Mouse (Mus musculus) heart, postnatal 25 days (tissue): ENCODE data around the gene Taf12. TPM values are rescaled to one million over a fixed set of nuclear protein-coding genes. Genes with fewer than 3 reads are reported as not detected.
"Not testable (repeated sequence)": the region's sequence is repeated elsewhere in the genome, so short reads cannot be mapped to it uniquely, and the experiment has no call there.

Experiments used
- DNase-seq: peaks from one replicate; pipeline ENCODE4 v3.0.0; 2022; ENCODE audit warnings: low spot score
- intact Hi-C: fragments of 180-260 bp; cut with DNase I; formaldehyde crosslinking; loops from one replicate; pipeline ENCODE4 v1.15.1; 2025
- total RNA-seq, 2 experiments: library from RNA; stranded (reverse); gene quantifications; 2 replicates each; pipeline ENCODE4 v1.2.3; 2021

Gene Taf12
- total RNA-seq, 2 experiments from 2014 or later: 30.2 TPM

DNA sequence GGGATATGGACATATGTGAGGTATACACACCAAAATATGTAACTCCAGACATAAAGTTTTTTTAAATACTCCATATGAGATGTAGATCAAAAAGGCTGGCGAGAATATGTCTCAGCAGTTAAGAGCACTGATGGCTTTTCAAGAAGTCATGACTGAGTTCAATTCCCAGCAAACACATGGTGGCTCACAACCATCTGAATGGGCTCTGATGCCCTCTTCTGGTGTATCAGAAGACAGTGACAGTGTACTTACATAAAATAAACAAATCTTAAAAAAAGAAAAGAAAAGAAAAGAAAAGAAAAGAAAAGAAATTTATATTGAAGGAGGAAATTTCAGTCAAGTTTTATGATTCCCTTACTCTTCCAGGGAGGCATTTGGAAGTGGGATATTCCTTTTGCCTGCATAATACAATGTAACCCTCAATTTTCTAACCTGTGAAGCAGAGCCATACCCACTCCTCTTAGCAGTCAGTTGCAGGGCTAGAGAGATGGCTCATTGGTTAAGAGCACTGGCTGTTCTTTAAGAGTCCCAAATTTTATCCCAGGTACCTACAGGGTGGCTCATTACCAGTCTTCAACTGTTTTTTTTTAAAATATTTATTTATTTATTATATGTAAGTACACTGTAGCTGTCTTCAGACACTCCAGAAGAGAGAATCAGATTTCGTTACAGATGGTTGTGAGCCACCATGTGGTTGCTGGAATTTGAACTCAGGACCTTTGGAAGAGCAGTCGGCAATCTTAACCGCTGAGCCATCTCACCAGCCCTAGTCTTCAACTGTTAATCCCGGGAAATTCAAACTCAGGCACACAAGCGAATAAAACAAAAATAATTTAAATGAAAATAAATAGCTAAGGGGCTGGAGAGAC, 5.1 kb upstream of the Taf12 start:
- DNase-seq: no peak
- intact Hi-C loops: loop anchor here (2.0 kb wide), 1 partner anchor 56 kb away; the partner anchor contains the start of gene Ythdf2

DNA sequence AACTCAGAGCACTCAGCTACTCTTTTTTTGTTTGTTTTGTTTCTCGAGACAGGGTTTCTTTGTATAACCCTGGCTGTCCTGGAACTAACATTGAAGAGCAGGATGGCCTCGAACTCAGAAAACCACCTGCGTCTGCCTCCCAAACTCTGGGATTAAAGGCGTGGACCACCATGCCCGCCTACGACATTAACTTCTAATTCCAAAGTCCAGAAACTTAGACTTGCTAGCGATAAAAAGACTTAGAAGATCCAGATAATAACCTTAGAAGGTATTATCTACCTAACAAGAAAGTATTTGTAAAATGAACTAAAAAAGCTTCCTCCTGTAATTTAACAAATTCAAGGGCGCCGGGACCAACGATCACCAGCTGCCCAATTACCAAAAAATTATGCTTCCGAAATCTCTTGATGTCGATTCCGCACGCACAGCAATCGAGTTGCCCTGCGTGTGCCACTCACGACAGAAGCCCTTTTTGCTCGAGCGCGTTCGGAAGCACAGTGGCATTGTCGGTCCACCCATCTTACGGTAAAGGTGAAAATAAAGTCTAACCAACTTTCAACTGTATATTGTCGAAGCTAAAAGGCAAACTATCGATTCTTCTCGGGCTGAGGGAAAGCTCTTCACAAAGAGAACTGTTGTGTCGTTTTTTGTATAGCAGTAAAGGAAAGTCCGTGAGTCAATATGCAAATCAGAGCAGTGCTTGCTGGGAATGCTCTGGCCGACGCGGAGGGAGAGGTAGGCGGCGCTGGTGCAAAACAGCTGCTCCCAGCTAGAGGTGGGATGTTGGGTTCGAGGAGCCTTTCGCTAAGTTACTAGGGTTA, 4.2 kb upstream of the Taf12 start:
- intact Hi-C loops: loop anchor here (2.0 kb wide), 1 partner anchor 57 kb away; the partner anchor contains the start of gene Ythdf2
- peak; percentile 68 for DNase-seq

DNA sequence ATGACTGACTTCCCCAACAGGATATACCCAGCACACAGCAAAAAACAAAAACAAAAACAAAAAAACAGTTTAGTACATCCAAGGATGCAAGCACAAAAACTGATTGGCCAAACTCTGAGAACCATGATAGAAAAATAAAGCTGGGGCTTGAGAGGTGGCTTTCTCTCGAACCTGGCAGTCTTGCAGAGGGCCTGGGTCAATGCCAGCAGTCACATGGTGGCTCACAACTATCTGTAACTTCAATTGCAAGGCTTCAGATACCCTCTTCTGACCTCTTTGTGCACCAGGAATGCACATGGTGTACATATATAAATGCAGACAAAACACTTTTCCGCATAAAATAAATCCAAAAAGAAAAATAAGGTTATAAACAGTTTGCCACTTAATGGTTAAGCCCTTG, 1.0 kb upstream of the Taf12 start:
- no peak for DNase-seq
- intact Hi-C loops: no loop called here

DNA sequence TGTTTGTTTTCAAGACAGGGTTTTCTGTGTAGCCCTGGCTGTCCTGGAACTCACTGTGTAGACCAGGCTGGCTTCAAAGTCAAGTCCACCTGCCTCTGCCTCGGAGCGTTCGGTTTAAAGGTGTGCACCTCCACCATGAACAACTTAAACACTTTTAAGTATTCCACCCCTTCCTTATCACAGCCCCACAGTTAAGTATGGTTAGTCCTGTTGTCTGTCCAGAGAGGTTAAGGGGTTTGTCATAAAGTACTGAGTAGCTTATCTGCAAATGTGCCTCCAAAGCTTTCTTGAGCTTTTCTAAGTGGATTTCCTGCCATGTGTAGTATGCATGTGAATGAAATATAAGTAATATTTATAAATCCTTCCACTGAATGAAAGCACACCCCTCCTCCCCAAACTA, 1.8 kb downstream of the Taf12 start:
- no peak for DNase-seq
- intact Hi-C loops: no loop called here

DNA sequence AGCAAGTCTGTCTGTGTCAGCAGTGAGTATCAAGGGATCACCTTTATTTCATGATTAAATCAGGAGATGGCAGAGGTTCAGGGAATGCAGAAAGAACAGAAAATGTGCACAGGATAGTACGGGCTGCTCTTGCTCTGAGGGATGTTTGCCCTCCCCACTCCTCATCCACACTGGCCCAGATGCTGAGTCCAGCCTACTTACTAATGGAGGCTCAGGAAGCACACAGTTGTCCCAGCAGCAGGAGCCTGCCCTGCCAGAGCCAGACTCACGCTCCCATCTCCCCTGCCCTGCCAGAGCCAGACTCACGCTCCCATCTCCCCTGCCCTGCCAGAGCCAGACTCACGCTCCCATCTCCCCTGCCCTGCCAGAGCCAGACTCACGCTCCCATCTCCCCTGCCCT, 14.7 kb downstream of the Taf12 start:
- DNase-seq, intact Hi-C loops: not testable (repeated sequence)

DNA sequence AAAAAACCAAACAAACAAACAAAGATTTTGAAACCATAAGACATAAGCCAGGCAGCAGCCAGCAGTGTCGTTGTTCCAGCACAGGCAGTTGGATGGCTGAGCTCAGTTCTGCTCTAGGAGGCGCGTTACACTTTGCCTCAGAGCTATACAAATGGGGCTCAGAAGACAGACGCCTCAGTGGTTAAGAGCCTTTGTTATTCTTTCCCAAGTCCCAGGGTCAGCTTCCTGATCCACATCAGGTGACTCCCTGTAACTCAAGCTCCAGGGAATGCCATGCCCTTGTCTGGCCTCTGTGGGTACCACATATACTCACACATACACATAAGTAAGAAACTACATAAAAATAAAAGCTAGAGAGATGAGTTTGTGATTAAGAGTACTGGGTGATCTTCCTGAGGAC, 16.9 kb downstream of the Taf12 start:
- no peak for DNase-seq
- intact Hi-C loops: loop anchor here (5.0 kb wide), 2 partner anchors 121 to 221 kb away; partner anchors contain the start of gene Sesn2

DNA sequence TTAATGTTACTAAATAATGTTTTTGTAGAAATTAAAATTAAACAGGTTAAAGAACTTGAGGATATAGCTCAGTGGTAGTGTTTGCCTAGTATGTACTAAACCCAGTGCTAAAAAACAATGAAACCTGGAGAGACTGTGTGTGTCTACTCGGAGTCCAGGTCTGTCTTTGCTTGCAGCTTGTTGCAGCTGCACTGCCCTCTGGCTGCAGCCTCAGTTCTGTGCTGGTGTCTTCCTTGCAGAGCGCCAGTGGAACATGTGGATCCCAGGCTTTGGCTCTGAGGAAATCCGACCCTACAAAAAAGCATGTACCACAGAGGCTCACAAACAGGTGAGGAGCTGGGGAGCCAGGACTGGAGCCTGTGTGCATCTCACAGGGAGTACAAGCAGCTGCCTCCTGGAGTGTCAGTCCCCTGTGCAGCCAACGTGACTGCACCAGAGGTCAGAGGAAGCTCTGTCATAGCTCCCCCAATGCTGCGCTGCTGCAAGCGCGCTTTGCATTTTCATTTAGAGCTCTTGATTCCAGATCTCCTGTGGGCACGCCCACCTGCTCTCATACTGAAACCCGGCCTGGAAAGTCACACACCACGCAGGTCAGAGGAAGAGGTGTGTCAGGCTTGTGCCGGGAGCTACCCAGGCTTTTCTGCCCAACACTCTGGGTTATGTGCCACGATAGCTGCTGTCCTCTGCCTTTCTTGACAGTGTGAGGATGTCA, 17.6 kb downstream of the Taf12 start:
- DNase-seq: no peak
- intact Hi-C loops: loop anchor here (5.0 kb wide), 2 partner anchors 121 to 221 kb away; partner anchors contain the start of gene Sesn2

DNA sequence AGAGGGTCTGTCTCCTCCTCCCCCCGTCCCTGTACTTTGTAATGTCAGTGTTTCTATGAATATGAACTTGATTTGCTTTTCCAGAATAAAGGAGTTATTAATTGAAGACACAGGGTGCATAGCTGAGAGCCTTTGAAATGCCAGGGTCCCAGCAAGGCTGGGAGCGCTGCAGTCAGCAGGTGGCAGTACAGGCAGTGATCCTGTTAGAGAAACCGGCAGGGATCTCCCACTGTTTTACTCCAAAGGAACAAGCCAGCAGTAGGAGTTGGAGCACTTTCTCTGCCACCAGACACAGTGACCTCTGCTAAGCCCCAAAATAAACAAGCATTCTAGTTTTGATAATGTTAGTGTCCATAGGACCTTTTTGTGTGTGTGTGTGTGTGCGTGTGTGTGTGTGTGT, 18.8 kb downstream of the Taf12 start:
- DNase-seq: no peak
- intact Hi-C loops: loop anchor here (1.0 to 5.0 kb wide), 3 partner anchors 52 to 219 kb away; partner anchors contain the start of gene Sesn2

DNA sequence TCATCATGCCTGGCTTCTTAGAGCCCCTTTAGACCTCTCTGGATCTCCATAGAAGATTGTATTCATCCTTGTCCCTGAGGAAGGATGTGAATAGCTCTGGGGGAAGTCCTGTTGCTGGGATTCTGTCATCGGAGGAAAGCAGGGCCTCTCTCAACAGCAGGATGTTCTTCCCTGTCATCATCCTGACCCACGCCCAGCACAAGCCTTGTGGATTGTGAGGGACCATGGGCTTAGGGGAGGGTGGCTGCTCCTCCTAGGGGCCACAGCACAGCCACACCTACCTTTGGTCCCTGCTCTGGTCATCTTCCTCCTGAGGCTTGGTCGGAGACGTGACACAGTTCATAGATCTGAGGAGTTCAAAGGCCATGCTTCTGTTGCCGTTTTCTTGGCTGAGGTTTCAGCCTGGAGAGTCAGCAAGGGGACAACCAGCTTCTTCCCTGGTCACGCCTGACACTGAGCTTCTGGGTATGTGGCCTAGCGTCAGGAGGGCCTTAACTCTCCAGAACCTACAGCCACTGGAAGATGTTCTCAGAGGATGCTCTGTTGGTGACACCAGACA, 19.6 kb downstream of the Taf12 start:
- intact Hi-C loops: loop anchor here (1.0 to 5.0 kb wide), 3 partner anchors 52 to 219 kb away; partner anchors contain the start of gene Sesn2
- DNase-seq: no peak

DNA sequence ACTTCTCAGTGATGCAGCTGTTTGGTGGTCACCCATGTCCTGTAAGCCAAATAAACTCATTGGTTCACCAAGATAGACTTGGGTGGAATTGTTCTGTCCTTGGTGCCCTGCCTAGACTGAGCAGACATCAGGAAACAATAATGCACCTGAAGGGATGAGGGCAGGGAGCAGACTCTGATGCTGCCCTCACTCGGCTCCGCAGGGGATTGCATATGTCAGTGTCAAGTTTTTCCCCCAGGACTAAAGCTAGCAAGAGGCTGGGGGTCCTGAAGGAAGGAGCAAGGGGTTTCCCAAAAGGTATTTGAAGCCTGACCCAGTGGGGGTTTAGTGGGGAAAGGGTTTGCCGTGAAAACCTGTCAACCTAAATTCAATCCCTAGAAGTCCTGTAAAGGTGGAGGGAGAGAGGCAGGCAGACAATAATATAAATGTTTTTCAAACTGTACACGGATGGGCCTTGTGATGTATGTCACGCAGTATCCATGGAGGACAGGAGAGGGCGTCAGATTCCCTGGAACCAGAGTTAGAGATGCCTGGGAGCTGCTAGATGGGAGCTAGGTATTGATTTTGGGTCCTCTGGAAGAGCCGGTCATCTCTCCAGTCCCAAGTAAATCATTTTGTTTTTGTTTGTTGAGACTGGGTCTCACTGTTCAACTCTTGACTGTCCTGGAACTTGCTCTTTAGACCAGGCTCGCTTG, 21.7 kb downstream of the Taf12 start:
- no peak for DNase-seq
- intact Hi-C loops: no loop called here

DNA sequence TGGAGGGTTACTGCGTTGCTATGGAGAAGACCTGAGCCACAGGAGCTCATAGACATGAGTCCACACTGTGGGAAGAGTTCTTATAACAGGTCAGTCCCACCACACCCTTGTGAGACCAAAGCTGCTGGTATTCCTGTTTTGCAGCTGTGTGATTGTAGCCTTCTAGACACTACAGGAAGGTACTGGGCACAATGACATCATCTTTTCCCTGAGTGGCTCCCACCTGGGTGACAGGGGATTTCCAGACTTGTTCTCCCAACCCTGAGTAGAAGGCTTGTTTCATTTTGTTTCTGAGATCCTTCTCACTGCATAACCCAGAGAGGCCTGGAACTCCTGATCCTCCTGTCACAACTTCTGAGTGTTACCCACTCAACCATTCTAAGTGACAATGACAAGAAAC, 25.7 kb downstream of the Taf12 start:
- no peak for DNase-seq
- intact Hi-C loops: no loop called here

DNA sequence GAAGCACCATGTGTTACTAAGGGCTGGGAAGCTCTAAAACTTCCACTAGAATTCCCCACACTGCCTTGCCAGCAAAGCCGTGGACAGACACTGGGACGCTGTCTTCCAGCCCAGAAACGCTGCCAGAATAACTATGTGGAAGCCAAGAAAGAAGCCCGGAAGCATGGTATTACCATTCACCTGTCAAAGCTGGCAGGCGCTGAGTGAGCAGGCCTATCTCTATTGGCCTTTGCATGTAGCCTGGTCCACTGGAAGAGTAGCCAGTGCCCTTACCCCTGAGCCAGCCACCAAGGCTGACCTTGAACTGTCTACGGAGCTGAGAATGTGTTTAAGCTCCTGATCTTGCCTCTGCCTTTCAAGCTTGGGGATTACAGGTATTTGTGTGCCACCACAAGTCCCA, 27.3 kb downstream of the Taf12 start:
- no peak for DNase-seq
- intact Hi-C loops: no loop called here

DNA sequence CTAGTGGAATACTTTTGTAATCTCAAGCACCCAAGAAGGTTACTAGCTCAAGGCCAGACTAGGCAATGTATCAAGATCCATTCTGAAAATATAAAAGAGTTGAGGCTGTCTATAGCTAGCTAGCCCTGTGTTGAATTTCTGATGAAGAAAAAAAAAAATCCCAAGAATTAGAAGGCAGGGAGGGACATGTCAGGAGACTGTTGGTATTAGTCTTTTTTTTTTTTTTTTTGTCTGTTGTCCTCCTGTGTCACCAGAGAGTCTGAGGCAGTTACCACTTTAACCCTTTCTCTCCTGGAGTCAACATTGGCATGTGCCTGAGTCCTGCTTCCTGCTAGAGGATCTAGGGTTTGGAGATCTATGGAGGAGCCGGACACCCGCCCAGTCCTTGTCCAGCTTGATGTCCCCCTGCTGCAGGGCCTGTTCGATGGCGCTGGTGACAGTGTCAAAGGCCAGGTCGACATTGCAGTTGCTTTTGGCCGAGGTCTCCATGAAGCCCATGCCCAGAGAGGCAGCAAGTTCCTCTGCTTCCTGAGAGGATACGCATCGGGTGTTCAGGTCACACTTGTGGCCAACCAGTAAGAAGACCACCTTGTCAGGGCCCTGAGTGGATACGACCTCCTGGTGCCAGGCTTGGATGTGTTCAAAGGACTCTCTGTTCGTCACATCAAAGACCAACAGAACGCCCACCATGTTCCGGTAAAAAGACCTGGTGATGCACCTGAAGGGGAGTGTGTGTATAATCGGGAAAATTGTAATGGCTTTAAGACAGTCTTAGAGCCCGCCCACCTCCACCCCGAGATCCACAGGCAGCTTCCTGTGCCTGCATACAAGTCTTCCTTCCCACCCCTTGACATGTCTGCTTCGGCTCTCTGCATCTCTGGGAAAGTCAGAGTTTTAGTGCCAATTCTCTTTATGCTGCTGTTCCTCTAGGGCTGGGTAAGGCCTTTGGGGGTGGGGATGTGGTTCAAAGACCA, 28.1 kb downstream of the Taf12 start:
- DNase-seq: no peak
- intact Hi-C loops: no loop called here

DNA sequence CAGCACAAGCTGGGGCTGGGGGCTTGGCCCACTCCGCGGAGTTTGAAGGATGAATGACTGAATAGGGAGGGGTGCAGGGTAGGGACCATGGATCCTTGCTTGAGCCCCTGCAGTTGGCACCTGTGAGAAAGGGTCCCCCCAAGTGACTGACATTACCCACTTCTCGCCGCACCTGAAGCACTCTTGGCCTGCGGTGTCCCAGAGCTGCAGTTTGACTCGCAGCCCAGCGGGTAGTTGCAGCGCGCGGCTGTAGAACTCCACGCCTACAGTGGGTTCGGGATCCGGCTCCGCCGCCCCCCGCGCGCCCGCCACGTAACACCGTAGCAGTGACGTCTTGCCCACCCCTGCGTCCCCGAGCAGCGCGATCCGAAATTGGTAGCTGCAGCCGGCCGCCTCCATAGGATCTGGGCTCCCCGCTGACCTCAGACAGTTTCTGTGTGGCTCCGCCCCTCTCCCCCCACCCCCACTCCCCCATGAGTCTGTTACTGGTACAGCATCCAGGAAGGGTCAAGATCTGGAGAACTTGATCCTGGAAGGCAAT, 28.8 kb downstream of the Taf12 start, which contains the start of gene Rab42:
Rab42 (minus strand) TSS at position 447 of the 541 bp plus-strand sequence.
- intact Hi-C loops: no loop called here
- DNase-seq: peak; percentile 29

DNA sequence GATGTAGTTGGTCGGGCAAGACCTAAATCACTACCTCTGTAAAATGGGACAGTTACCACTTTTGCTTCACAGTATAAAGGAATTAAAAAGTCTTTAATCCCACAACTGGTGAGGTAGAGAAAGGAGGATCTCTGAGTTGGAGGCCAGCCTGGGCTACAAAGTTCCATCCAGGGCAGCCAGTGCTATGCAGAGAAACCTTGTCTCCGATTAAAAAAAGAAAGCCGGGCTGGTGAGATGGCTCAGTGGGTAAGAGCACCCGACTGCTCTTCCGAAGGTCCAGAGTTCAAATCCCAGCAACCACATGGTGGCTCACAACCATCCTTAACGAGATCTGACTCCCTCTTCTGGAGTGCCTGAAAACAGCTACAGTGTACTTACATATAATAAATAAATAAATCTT, 29.3 kb downstream of the Taf12 start:
- intact Hi-C loops, DNase-seq: not testable (repeated sequence)

DNA sequence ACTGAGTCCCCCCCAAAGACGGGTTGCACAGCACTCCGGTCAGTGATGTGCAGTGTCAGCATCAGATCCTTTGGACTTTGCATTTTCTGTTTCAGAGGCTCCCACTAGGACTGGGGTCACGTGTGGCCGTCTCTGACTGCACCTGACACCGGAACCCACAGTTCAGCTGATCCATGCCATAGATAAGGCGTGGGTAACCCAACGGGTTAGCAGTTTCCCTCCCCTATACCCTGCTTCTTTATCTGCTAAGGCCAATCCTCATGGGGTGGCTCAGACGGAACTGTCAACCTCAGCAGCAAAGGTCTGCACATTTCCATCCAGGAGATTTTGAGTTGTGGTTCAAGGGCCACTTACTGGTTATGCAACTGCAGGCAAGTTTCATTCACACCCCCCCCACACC, 31.1 kb downstream of the Taf12 start:
- no peak for DNase-seq
- intact Hi-C loops: no loop called here

DNA sequence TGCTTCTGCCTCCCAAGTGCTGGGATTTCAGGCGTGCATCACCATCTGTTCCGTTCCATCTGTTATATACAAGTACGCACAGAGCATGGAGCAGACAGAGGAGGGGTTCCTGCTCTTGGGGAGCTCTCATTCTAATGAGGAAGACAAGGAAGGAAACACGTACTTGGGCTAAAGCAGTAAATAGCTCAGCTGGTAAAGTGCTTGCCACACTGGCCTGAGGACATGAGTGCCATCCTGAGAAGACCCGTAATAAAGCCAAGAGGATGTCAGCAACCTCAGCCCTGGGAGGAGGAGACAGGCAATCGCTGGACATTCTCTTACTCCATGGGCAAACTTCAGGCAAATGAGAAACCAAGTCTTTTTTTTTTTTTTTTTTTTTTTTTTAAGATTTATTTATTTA, 31.8 kb downstream of the Taf12 start:
- no peak for DNase-seq
- intact Hi-C loops: no loop called here
